Mouse (Mus musculus) cerebellum, adult 2 months (tissue): ENCODE results near the gene Chd6.

ENCODE experiments used
- CTCF ChIP-seq: fragments of 200-500 bp; IDR thresholded peaks from 2 replicates; pipeline ENCODE4 v1.5.1; 2011; ENCODE audit warnings: low read depth, mild to moderate bottlenecking, control low read depth, low read length, moderate library complexity, borderline replicate concordance; ENCODE audit not compliant: insufficient read depth
- POLR2A ChIP-seq: fragments of 200-500 bp; IDR thresholded peaks from 2 replicates; pipeline ENCODE4 v1.6.1; 2011; ENCODE audit warnings: low read length, control low read depth, borderline replicate concordance; ENCODE audit not compliant: insufficient read depth

DNA sequence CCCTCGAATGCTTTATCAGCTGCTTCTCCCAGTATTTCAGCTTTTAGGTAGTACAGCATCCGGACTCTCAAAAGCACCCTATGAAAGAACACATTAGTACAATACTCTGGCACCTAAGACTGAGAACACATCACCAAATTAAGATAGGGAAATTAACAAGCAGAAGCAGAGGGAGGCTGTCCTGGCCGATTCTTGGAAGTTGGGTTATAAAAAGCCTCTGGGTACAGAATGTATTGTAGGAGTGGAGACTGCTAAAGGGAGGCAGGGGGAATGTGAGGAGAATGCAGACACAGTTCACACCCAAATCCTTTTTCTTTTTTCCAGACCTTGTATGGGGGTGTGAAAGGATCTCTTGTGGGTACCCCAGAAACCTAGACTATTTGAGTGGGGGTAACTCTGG, 126.2 kb downstream of the Chd6 start:
- no peak for TF ChIP-seq POLR2A
- no peak for TF ChIP-seq CTCF
